Mouse (Mus musculus): ENCODE measurements around the gene Btg4.

Btg4 gene

DNA sequence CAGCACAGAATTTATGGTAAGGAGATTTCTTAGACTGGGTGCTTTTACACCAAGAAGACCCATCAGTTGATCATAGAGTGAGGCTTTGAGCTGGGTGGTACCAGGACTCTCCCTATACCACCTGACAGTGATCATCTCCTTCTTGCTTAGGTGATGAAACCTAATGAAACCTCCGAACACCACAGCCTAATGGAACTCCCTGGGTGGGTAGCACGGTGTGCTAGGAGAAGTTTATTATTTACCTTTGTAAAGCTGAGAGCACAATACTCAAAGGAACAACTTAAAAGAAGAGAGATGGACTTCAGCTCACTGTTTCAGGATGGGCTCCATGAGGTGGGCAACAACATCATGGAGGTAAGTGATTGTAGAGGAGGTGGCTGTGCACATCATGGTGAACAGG lies at the start of gene Btg4:
Gene Btg4, plus strand, starts transcription at position 301 of the 400 bp plus-strand sequence.
- no peak for DNase-seq (ENCODE audit: low spot score)

DNA sequence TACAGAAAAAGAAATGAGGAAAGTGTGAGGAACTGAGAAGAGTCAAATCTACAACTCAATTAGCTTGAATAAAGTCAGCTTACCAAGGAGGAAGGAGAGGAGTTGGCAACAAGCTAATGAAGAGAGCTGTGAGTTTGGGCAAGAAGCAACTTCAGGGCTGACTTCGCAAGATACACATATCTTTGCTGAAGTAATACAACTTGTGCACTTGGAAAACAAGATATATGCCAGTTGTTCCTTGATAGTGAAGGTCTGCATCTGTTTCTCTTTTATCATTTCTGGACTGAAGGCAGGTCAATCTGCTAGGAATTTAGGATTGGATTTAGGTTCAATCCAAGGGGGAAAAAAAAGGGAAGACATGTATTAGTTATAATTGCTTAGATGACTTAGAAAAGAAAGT lies 47.1 kb upstream of the Btg4 start:
- DNase-seq (ENCODE audit: low spot score) = no peak

DNA sequence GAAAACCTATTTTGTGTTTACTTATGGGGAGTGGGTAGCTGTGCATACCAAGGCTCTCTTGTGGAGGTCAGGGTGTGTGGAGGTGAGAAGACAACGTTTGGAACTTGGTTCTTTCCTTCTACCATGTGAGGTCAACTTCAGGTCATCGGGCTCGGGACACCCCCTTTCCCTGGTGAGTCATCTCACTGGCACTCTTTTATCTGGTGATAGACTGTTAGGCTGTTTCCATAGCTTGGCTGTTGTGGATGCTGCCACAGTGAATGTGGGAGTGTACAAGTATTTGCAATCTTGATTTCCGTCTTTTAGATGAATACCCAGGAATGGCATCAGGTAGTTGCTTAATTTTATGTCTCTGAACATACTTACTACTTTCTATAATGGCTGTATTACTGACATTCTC lies 45.0 kb upstream of the Btg4 start:
- no peak for DNase-seq (ENCODE audit: low spot score)

DNA sequence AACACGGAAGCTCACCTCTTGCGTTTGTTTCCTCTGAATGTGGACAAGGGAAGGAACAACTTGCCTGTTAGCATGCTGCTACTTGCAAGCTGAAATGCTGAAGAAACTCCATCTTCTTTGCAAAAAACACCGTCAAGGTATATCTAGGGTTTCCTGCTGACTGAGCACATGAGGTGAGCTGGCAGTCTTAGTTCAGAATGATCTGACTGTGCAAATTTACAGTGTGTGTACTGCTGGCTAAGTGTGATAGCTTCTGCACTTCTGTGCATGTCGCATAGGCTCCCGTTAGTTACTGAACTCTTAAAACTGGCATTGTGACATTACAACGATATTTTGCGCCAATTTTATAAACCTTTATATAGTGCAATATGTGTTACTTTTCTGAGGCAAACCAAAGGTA lies 41.0 kb upstream of the Btg4 start:
- DNase-seq (ENCODE audit: low spot score) = no peak

DNA sequence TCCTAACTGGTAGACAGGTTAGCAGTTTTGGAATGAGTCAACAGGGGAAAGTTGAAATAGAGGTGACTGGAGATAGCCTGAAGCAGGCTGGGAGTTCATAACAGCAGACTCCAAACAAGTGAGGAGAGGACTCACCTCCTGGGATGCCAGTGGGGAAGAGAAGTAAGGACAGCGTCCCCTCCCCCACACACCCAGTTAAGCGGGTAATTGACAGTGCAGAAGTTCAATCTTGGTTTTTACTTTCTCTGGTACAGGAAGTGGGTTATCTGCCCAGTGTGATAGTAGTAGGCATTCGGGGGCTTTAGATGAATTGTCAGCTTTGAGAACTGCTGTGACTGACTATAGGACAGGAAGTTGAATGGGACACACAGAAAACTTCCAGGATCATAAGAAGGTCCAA lies 40.4 kb upstream of the Btg4 start:
- DNase-seq (ENCODE audit: low spot score) = no peak

DNA sequence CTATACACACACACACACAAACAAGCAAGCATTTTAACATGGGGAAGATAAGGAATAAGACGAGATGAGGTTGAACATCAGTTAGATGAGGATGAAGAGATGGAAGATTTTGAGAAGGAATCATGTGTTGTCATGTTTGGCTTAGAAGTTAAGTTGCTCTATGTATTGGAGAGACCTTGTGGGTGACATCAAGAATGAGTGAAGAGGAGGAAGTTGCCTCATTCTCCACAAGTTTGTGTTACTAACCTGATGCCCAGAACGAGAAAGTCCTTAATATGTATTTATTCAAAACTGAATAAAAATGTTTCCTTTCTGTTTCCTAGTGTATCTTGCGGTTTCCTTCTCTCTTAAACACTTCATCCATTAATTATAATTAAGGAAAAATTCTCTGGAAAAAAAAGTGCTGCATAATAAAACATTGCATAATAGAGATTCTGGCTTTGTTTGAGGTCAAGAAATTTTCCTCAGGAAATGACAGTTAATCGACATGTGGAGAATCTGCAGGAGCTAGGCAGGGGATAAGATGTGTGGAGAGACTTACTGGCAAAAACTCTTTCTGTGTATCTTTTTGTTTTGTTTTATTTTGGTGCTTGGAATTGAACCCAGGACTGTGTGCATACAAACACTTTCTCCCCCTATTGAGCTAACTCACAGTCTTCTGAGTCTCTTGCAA lies 39.4 kb upstream of the Btg4 start:
- no peak for DNase-seq (ENCODE audit: low spot score)

DNA sequence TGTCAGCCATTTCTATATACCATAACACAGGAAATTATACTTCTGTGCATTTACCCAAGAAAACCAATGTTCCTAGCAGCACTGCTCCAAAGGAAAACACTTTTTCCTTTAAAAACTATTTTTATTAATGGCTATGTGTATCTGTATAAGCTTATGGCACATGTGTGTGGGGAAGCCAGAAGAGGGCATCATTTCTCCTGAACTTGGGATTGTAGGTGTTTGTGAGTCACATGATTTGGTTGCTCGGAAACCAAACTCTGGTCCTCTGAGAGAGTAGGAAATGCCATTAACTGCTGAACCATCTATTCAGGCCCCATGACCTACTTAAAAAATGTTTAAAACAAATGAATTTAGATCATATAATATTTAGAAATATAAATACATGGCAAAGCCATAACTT lies 33.7 kb upstream of the Btg4 start:
- no peak for DNase-seq (ENCODE audit: low spot score)

DNA sequence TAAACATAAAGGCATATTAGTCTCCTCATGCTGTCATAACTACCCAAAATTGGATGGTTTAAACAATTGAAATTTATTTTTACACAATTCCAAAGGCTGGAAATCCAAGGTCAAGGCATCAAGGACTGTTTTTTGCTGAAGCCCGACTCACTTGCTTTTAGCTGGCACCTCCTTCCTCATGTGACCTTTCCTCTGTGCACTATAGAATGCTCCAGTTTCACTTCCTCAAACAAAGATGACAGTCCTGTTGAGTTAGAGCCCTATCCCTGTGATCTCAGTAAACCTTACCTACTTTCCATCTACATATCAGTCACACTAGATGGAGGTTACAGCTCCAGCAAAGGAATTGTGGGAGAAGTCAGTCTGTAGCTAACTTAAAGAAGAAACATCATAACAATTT lies 30.6 kb upstream of the Btg4 start:
- no peak for DNase-seq (ENCODE audit: low spot score)

DNA sequence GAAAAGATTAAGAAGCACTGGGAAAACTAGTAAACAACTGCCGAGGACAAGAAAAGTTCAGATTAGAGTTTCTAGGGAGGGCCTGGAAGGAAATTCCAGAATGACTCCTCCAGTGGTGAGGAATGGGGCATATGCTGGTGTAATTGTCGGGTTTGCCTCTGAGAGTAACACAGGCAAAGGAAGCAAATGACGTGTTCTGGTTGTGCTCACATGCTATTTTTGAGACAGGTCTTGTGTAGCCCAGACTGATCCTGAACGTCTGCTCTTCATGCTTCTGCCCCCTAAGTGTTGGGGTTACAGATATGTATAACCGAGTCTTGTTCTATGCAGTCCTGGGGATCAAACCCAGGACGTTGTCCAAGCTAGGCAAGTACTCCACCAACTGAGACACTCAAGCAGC lies 29.1 kb upstream of the Btg4 start:
- no peak for DNase-seq (ENCODE audit: low spot score)

DNA sequence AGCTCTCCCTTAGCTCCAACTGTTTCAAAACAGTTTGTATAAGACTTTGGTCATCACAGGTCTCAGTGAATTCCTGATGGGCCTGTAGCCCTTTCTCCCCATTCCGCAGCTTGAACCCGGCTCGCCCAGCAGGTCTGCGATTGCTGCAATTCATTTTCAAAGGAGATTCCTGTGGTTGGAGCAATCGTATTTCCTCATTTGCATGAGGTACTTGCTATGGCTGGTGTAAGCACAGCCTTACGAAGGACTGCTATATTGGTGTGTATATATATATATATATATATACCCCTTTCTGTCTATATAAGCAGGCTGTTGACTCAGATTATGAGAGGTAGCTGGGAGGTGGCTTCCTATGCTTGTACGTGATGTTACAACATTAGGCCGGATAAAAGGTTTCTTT lies 28.4 kb upstream of the Btg4 start:
- DNase-seq (ENCODE audit: low spot score) = no peak

DNA sequence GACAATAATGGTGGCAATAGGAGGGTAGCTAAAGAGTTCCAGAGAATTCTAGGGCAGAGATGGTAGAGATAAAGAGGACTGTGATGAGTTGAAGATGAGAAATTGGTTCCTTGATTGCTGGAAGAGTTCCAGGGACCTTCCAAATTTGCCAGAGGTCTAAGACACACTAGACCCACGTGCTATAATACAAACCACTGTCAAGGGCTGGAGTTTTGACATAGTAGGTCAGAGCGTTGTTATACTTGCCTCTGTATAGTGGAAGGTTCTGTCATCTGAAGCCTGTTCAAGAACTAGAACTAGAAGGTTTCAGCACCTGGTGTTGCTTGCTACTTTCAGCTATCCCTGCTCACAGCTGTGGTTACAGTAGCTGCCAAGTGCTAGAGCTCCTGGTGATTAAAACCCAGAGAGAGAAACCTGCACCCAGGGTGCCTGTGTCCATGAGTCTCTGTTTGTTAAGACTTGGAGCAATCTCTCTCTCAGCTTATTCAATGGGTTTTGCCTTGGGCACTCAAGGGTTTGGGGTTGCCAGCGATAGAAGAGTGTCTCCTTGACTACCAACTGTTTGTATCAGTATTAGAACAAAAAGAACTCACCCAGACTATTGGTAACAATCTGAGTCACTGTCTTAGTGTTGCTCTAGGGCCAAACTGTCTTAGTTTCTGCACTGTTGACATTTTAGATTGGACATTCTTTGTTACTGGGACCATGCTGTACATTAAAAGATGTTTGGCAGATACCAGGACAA lies 27.7 kb upstream of the Btg4 start:
- DNase-seq (ENCODE audit: low spot score) = no peak

DNA sequence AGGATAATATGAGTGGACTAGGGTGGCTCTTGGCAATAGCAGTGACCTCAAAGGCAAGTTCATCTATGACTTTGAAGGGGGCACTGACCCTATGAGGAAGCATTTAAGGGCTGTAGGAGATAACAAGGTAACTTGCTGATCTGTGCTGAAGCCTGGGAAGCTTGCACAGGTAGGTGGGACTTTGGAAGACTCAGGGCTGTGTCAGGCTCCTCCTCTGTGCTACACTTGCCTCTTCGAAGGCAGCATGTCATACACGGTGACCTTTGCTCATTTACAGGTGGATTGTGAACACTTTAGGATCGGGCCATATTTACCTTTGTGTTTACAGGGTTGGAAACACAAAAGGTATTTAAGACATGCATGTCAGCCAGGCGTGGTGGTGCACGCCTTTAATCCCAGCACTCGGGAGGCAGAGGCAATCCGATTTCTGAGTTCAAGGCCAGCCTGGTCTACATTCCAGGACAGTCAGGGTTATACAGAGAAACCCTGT lies 19.2 kb upstream of the Btg4 start:
- no peak for DNase-seq (ENCODE audit: low spot score)

DNA sequence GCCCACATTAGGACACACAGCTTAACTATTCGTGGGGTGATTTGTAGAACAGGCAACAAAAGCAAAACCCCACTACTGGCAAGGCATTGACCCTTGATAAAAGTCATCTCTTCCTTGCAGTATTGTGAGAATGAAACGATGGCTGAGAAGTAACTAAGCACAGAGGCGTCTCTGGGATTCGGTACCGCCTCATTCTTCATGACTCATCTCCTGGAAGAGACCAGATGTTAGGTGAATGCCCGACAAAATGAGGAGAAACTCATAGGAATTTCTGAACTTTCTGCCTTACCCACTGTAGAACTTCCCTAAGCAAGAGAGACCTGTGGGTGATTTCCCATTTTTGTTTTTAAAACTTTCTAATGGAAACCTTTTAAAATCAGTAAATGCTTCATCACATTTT lies 18.6 kb upstream of the Btg4 start:
- DNase-seq (ENCODE audit: low spot score) = no peak

DNA sequence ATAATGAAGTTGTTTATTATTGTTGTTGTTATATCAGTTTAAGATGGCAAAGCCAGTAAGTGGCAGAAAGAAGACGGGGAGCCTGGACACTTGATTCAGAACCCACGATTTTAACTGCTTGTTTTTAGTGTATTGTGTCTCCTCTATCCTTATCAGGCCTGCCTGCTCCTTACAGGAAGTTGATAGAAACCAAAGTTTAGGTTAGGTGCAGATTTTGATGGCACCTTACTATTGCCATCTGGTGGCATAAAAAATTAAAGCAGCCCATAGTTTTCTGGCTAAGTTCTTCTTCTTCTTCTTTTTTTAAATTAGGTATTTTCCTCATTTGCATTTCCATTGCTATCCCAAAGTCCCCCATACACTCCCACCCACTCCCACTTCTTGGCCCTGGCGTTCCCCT lies 8.5 kb upstream of the Btg4 start:
- no peak for DNase-seq (ENCODE audit: low spot score)

DNA sequence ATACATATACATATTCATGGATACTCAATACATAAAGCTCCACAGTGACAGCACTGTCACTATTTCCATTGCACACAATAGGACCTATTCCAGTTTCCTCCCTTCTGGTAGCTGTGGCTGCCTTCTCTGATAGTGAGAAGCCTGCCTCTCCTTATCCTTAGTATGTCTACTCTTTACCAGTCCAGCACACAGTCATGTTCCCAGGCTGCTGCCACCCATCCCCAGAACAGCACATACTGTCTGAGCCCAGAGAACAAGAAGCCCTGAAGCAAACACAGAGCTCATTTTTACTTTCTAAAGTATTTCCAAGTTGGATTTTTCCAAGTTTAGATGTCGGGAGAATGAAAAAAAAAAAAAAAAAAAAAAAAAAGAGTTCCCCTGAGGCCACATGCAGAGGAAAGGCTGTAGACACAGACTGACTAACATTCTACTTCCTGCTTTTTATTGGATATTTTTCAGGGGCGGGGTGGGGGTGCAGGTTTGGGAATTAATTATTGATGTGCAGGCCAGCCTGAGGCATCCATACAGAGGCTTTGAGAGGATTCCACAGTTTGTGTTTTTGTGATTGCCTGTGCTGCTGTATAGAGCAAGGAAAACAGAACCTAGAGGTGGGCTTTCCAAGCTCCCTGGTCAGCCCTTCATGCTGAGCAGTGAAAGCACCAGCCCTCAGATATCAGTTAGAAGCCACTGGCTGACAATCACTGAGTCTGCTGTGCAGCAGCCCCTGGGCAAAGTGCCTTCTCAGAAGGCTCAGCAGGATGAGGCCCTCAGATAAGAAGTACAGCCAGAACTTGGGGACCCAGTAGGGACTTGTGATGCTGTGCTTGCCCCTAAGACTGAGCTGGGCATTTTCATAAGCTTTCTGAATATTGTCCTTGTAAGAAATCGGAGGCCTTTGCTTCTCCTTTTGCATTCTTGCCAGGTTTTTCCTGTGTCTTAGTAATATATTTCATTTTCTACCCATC lies 4.1 kb upstream of the Btg4 start:
- DNase-seq (ENCODE audit: low spot score) = no peak

DNA sequence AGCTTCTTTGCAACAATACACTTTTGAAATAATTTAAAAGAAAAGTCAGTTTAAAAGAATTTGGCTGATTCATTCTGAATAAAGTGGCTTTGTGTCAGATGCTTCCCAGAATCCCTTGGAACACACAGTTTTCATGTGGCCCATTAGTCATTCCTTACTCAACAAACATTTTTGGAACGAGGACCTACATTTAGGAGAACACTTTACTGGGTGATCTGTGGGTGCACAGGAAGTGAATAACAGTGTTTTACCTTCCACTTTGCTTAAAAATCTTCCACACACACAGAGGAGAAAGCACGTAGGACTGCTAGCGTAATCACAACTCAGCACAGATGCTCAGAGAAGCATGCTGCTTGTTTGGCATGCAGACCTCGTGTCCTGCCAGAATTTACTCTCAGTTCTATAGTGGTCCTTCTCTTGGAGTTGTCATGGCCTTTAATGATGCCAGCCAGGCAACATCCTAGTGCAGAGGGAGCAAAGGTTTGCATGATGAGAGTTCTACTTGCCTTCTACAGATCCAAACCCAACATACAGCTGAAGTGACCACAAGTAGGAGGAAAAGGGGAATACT lies 1.7 kb upstream of the Btg4 start:
- DNase-seq (ENCODE audit: low spot score) = no peak

DNA sequence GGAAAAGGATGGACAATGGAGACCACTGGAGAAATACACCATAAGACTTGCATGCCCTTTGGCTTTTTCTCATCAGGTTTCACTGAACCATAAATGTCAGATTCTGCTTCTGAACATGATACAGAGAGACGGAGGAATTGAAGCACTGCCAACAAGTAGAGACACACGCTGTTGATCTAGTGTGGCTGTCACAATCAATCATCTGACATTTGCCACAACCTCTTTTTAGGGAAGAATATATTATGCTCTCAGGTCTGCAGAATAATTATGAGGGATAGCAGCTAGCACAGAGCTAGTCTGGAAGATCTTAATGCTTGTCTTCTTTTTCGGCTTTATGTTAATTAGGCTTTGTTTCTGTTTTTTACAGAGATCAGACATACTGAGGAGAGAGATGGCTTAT lies 7.5 kb downstream of the Btg4 start:
- no peak for DNase-seq (ENCODE audit: low spot score)

DNA sequence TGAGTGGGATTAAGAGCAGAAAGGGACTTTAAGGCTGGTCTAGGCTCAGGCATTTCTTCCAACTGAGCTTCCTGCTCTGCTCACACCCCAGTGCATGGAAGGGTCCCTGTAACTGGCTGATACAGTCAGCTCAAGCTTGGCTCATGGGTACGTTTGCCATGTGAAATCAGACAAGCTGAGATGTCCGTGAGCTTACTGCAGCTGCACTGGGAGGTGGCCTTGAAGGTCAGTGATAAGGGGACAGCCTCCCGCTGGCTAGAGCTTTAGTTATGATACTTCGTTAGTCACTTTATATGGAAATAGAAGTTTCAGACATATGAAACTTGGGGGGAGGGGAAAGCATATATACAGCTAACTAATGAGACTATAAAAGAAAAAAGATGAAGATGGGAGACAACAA lies 10.1 kb downstream of the Btg4 start:
- DNase-seq (ENCODE audit: low spot score) = no peak

DNA sequence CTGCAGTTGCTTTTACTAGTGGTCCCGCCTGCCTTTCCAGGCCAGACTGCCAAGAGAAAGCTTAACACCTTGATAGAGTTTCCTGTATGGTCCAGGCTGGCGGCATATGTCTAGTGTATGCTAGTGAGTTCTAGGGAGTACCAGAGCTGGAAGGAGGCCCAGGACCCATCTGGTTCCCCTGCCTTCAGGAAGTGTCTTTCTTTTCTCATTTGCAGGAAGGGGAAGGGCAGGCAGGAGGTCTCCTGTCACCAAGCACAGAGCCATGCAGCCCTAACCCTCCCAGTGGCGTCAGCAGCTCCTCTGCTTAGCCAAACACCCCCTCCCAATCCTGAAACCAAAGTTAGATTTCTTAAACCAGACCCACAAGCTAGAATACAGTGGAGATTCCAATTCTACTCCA lies 15.1 kb downstream of the Btg4 start:
- DNase-seq (ENCODE audit: low spot score) = no peak

DNA sequence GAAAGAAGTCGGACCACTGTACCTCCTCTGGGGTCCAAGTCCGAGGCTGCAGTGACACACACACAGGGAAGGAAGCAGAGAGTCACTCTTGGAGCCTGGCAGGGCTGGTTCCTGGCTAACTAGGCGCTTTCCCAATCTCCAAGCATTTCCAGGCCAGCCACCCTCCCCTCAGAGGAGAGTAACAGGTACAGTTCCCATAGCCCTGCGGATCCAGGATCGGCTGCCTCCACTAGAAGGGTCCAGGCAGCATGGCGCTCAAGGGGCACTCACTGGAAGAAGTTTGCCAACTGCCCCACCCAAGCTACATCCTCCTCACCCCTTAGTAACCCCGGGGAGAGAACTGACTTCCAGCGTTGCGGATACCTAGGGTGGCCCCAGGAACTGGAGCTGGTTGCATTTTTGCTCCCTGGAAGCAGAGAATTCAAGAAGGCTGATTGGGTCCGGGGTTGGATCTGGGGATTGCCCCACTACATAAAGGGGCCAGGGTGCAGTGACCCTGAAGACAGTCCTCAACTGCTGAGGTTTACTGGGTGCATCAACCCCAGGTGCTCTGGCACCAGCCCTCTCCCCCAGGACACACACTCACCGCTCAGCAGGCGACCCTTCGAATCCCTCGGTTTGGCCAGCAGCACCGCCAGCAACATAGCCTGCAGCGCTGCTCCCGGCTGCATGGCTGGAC lies 15.7 kb downstream of the Btg4 start:
- no peak for DNase-seq (ENCODE audit: low spot score)

DNA sequence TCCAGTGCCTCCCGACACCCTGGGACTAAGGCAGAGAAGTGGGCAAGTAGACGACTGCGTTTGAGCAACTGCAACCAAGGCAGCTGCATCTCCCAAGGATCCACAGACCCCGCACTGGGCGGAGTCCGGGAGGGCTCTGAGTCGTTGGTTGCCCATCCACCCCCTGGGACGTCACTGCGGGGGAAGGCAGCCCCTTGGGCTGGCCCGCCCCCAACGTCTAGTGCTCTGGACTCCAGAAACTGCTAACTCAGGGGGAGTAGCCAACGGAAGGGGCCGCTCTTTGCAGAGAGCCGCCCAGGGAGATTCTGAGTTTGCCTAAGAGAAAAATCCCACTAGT lies 16.2 kb downstream of the Btg4 start, which contains the start of gene Layn:
Gene Layn, minus strand, starts transcription at position 116 of the 337 bp plus-strand sequence.
- DNase-seq (ENCODE audit: low spot score) = no peak

DNA sequence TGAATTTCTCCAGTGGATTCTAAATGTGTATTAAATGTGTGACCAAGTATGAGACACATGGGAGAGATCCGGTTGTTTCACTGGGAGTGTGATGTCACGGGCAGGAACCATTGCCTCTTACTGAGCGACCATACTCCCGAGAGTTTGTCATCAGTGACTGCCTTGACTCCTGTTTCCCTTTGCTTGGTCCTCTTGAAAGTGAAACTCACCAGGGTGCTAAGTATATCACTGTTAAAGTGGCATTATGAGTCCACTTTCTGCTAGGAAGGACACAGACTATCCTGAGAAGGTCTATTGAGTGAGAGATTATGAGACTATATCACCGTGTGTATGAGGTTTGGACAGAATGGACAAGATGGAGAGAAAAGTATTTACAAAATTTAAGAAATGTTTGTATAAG lies 20.9 kb downstream of the Btg4 start:
- DNase-seq (ENCODE audit: low spot score) = no peak
